Comparison of ENCODE assay signal across 8 mouse cellular contexts in the genomic region with DNA sequence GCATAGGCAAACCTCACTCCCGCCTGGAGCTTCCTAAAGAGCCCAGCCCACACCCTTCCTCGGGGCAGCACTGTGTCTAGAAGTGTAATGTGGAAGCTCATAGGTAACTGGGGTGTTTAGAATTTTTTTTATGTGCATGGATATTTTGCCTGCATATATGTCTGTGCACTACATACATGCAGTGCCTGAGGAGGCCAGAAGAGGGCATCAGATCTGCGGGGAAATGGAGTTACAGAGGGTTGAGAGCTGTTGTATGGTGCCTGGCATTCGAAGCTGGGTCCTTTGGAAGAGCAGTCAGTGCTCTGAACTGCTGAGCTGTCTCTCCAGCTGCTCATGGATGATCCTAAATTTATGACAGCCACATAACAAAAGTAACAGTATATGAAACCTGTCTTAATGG. TPM values are rescaled to one million over a fixed set of nuclear protein-coding genes. Genes with fewer than 3 reads are reported as not detected.
DNase-seq lines count a peak whose midpoint lies in the region; ATAC-seq and TF ChIP-seq lines count a peak whose summit lies in the region.

No protein-coding gene starts in this region.

- no peak overlapping the region for H3K4me2 ChIP-seq in forebrain, embryonic 16.5 days (ENCODE audit: low read length)
- H3K4me2 ChIP-seq in forebrain, embryonic 15.5 days (replicated peaks): no peak overlapping the region
- no peak overlapping the region for H3K4me2 ChIP-seq in liver, embryonic 12.5 days

- peaks cover 6% of the 10 kb centered on the region for H3K36me3 ChIP-seq in forebrain, embryonic 16.5 days (ENCODE audit: control insufficient read depth, insufficient read depth)
- peaks cover 10% of the 10 kb centered on the region; the same call in 1 of the 2 replicates for H3K36me3 ChIP-seq in forebrain, embryonic 15.5 days
- H3K36me3 ChIP-seq in liver, adult 2 months (ENCODE audit: control insufficient read depth, insufficient read depth, low read length): peaks cover 3% of the 10 kb centered on the region; the same call in 1 of the 2 replicates
- H3K36me3 ChIP-seq in liver, embryonic 12.5 days: peaks cover 46% of the 10 kb centered on the region
- H3K36me3 ChIP-seq in embryonic facial prominence, embryonic 10.5 days (replicated peaks): peaks cover 25% of the 10 kb centered on the region
- peaks cover 15% of the 10 kb centered on the region for H3K36me3 ChIP-seq in thymus, adult 2 months (ENCODE audit: control insufficient read depth, insufficient read depth, low read length)

- H3K79me2 ChIP-seq in liver, adult 2 months (ENCODE audit: control insufficient read depth, insufficient read depth, low read length): no peaks in the 10 kb centered on the region

- 0 out of 2 replicates have a peak, but pooled peaks have one; percentile 24 for ATAC-seq in forebrain, embryonic 16.5 days
- no peak for ATAC-seq in forebrain, embryonic 15.5 days (replicated peaks)
- no peak for ATAC-seq in liver, embryonic 12.5 days

- no peaks in the 10 kb centered on the region for H3K27me3 ChIP-seq in forebrain, embryonic 16.5 days (replicated peaks; ENCODE audit: control insufficient read depth, insufficient read depth, low read length)
- no peaks in the 10 kb centered on the region for H3K27me3 ChIP-seq in forebrain, embryonic 15.5 days
- H3K27me3 ChIP-seq in liver, adult 2 months (ENCODE audit: control insufficient read depth, insufficient read depth, low read length): no peaks in the 10 kb centered on the region
- H3K27me3 ChIP-seq in liver, embryonic 12.5 days (replicated peaks): no peaks in the 10 kb centered on the region
- H3K27me3 ChIP-seq in embryonic facial prominence, embryonic 10.5 days (replicated peaks; ENCODE audit: low read depth, poor library complexity, severe bottlenecking): no peaks in the 10 kb centered on the region
- H3K27me3 ChIP-seq in thymus, adult 2 months (ENCODE audit: control insufficient read depth, insufficient read depth, low read length): no peaks in the 10 kb centered on the region

- H3K27ac ChIP-seq in forebrain, embryonic 16.5 days (ENCODE audit: low read length): no peak overlapping the region
- no peak overlapping the region for H3K27ac ChIP-seq in forebrain, embryonic 15.5 days (replicated peaks)
- no peak overlapping the region for H3K27ac ChIP-seq in liver, adult 2 months (replicated peaks; ENCODE audit: insufficient read depth, low read depth, low read length)
- no peak overlapping the region for H3K27ac ChIP-seq in liver, embryonic 12.5 days
- no peak overlapping the region for H3K27ac ChIP-seq in embryonic facial prominence, embryonic 10.5 days (replicated peaks)
- H3K27ac ChIP-seq in thymus, adult 2 months (ENCODE audit: control insufficient read depth, insufficient read depth, low read length): no peak overlapping the region

- H3K4me3 ChIP-seq in forebrain, embryonic 16.5 days (replicated peaks; ENCODE audit: low read length): no peak overlapping the region
- no peak overlapping the region for H3K4me3 ChIP-seq in forebrain, embryonic 15.5 days
- no peak overlapping the region for H3K4me3 ChIP-seq in liver, adult 2 months (ENCODE audit: insufficient read depth, low read depth, low read length)
- H3K4me3 ChIP-seq in liver, embryonic 12.5 days: no peak overlapping the region
- H3K4me3 ChIP-seq in embryonic facial prominence, embryonic 10.5 days: no peak overlapping the region
- H3K4me3 ChIP-seq in thymus, adult 2 months (ENCODE audit: control insufficient read depth, insufficient read depth, low read length): no peak overlapping the region

- no peak overlapping the region for H3K9ac ChIP-seq in forebrain, embryonic 16.5 days (replicated peaks; ENCODE audit: low read depth, low read length)
- H3K9ac ChIP-seq in forebrain, embryonic 15.5 days (replicated peaks): no peak overlapping the region
- H3K9ac ChIP-seq in liver, adult 2 months (ENCODE audit: low read depth, low read length): no peak overlapping the region
- H3K9ac ChIP-seq in liver, embryonic 12.5 days: no peak overlapping the region

- 60% methylated on average over 4 of the region's 4 CpGs for WGBS in forebrain, embryonic 16.5 days
- 63% methylated on average over 4 of the region's 4 CpGs for WGBS in forebrain, embryonic 15.5 days
- WGBS in liver, adult 2 months: 63% methylated on average over 4 of the region's 4 CpGs
- 43% methylated on average over 4 of the region's 4 CpGs for WGBS in liver, embryonic 12.5 days (ENCODE audit: insufficient replicate concordance)
- 58% methylated on average over 4 of the region's 4 CpGs for WGBS in embryonic facial prominence, embryonic 10.5 days
- 60% methylated on average over 4 of the region's 4 CpGs for WGBS in thymus, adult 2 months

- no peaks in the 10 kb centered on the region for H3K4me1 ChIP-seq in forebrain, embryonic 16.5 days (replicated peaks; ENCODE audit: control insufficient read depth, insufficient read depth, low read length)
- H3K4me1 ChIP-seq in forebrain, embryonic 15.5 days: no peaks in the 10 kb centered on the region
- H3K4me1 ChIP-seq in liver, adult 2 months (ENCODE audit: control insufficient read depth, insufficient read depth, low read length): no peaks in the 10 kb centered on the region
- H3K4me1 ChIP-seq in liver, embryonic 12.5 days: peaks cover 12% of the 10 kb centered on the region
- no peaks in the 10 kb centered on the region for H3K4me1 ChIP-seq in embryonic facial prominence, embryonic 10.5 days
- H3K4me1 ChIP-seq in thymus, adult 2 months (replicated peaks; ENCODE audit: control insufficient read depth, insufficient read depth, low read length): no peaks in the 10 kb centered on the region

- TF ChIP-seq POLR2A in liver, adult 2 months (IDR thresholded peaks at IDR 0.05; ENCODE audit: extremely low read depth, insufficient read depth, low read length): no peak
- TF ChIP-seq POLR2A in thymus, adult 2 months (IDR thresholded peaks at IDR 0.05; ENCODE audit: control insufficient read depth, extremely low read depth, insufficient read depth, low read length, poor library complexity): no peak

- DNase-seq in liver, adult 2 months (ENCODE audit: extremely low read depth, low read depth, low spot score): no peak
- DNase-seq in adrenal gland, postnatal 14 days: peak; percentile 61
- peak; percentile 51 for DNase-seq in embryonic facial prominence, embryonic 10.5 days (ENCODE audit: low spot score)
- peak; percentile 68 for DNase-seq in lung, postnatal 10 days
- DNase-seq in thymus, adult 2 months: peak; percentile 64

- TF ChIP-seq CTCF in liver, adult 2 months (IDR thresholded peaks at IDR 0.05; ENCODE audit: low read depth, low read length): peak; percentile 66
- peak; percentile 47; the same call in 1 of the 2 replicates for TF ChIP-seq CTCF in thymus, adult 2 months (IDR thresholded peaks at IDR 0.05; ENCODE audit: borderline replicate concordance, control insufficient read depth, extremely low read depth, insufficient read depth, low read length, poor library complexity)

- no peaks in the 10 kb centered on the region for H3K9me3 ChIP-seq in forebrain, embryonic 16.5 days (ENCODE audit: control insufficient read depth, low read length)
- H3K9me3 ChIP-seq in forebrain, embryonic 15.5 days: no peaks in the 10 kb centered on the region
- no peaks in the 10 kb centered on the region for H3K9me3 ChIP-seq in liver, embryonic 12.5 days (replicated peaks)
- no peaks in the 10 kb centered on the region for H3K9me3 ChIP-seq in embryonic facial prominence, embryonic 10.5 days

RNA-seq across cellular contexts. Expression of gene Sccpdh, which starts 44.4 kb away (rescaled TPM):
- polyA plus RNA-seq in forebrain, embryonic 16.5 days (2015; fragmentation: Nextera tagmentation; extraction: Ambion mirVana): 117 and 128 TPM in 2 replicates
- 101 and 116 TPM in 2 replicates for polyA plus RNA-seq in forebrain, embryonic 15.5 days (2015; fragmentation: Nextera tagmentation; extraction: Ambion mirVana)
- 4.5 and 4.8 TPM in 2 replicates for total RNA-seq in liver, adult 2 months (2014; rRNA removed)
- polyA plus RNA-seq in liver, adult 2 months (2012; rRNA removed): 1.0 and 1.4 TPM in 2 replicates
- polyA plus RNA-seq in liver, embryonic 12.5 days (2016; fragmentation: Nextera tagmentation; extraction: Ambion mirVana): 14.5 and 14.8 TPM in 2 replicates
- 29.0 and 33.3 TPM in 2 replicates for total RNA-seq in adrenal gland, postnatal 14 days (2021)
- 68.4 and 78.8 TPM in 2 replicates for polyA plus RNA-seq in embryonic facial prominence, embryonic 10.5 days (2016; fragmentation: Nextera tagmentation; extraction: Ambion mirVana)
- polyA plus RNA-seq in thymus, adult 2 months (2012; rRNA removed): 1.9 and 3.0 TPM in 2 replicates
